Mouse (Mus musculus): ENCODE measurements around the gene Hist1h4h.

Hist1h4h gene

GRCm38 (mm10) chr13:23576906-23577639, 46.2 kb downstream of the Hist1h4h start:
- DNase-seq (ENCODE audit: low read depth, low spot score), result no peak

GRCm38 (mm10) chr13:23577835-23578234, 47.0 kb downstream of the Hist1h4h start:
- DNase-seq (ENCODE audit: low read depth, low spot score), result no peak
